Mouse (Mus musculus) MEL (cell line): Measurements from ENCODE around the gene Tnp2. TPM values are rescaled to one million over a fixed set of nuclear protein-coding genes. Genes with fewer than 3 reads are reported as not detected.

ENCODE experiments used
- DNase-seq: peaks from one replicate; pipeline ENCODE4 v3.0.0; 2011; ENCODE audit warnings: low read depth, low spot score
- H3K27ac ChIP-seq: 2 replicates; pipeline ENCODE4 v1.5.1; 2012; ENCODE audit warnings: low read depth, mild to moderate bottlenecking, control low read depth, low read length, moderate library complexity; ENCODE audit not compliant: control insufficient read depth
- H3K27me3 ChIP-seq, 2 experiments: fragments of 150-350 bp in 1 of 2; sonication (generic) in 1 of 2; 2 replicates each; pipeline ENCODE4 v1.6.1; 2012; ENCODE audit warnings: low read length in 2 of 2, mild to moderate bottlenecking in 2 of 2, improper control_type of control experiment in 1 of 2, moderate library complexity in 1 of 2; ENCODE audit not compliant: insufficient read depth in 2 of 2, control insufficient read depth in 1 of 2
- H3K36me3 ChIP-seq, 2 experiments: 2 replicates each; pipeline ENCODE4 v1.6.1; 2012 to 2014; ENCODE audit warnings: low read length in 2 of 2, improper control_type of control experiment in 1 of 2, inconsistent platforms in 1 of 2, mild to moderate bottlenecking in 1 of 2; ENCODE audit not compliant: insufficient read depth in 2 of 2, control insufficient read depth in 1 of 2
- H3K4me1 ChIP-seq, 2 experiments: fragments of 150-350 bp in 1 of 2; sonication (generic) in 1 of 2; 2 replicates each; pipeline ENCODE4 v1.6.1; 2012; ENCODE audit warnings: low read length in 2 of 2, improper control_type of control experiment in 1 of 2, mild to moderate bottlenecking in 1 of 2; ENCODE audit not compliant: insufficient read depth in 2 of 2, control insufficient read depth in 1 of 2
- H3K4me3 ChIP-seq, 2 experiments: fragments of 150-350 bp in 1 of 2; sonication (generic) in 1 of 2; 2 replicates each; pipeline ENCODE4 v1.5.1; 2012; ENCODE audit warnings: low read depth in 2 of 2, low read length in 2 of 2, mild to moderate bottlenecking in 2 of 2, moderate library complexity in 2 of 2, control low read depth in 1 of 2, improper control_type of control experiment in 1 of 2; ENCODE audit not compliant: control insufficient read depth in 1 of 2, insufficient read depth in 1 of 2
- H3K79me2 ChIP-seq: 2 replicates; pipeline ENCODE4 v1.6.1; 2012; ENCODE audit warnings: mild to moderate bottlenecking, low read length, moderate library complexity; ENCODE audit not compliant: control insufficient read depth, poor library complexity, insufficient read depth
- H3K9ac ChIP-seq: 2 replicates; pipeline ENCODE4 v1.6.1; 2012; ENCODE audit warnings: low read depth, mild to moderate bottlenecking, control low read depth, low read length, moderate library complexity; ENCODE audit not compliant: control insufficient read depth, poor library complexity, severe bottlenecking
- H3K9me3 ChIP-seq: fragments of 150-350 bp; sonication (generic); replicated peaks from 2 replicates; pipeline ENCODE4 v1.6.1; 2012; ENCODE audit warnings: mild to moderate bottlenecking, low read length, improper control_type of control experiment, moderate library complexity; ENCODE audit not compliant: insufficient read depth
- BHLHE40 ChIP-seq: IDR thresholded peaks from 2 replicates; pipeline ENCODE4 v1.6.1; 2012; ENCODE audit warnings: low read depth, mild to moderate bottlenecking, inconsistent platforms, low read length, improper control_type of control experiment, borderline replicate concordance
- EP300 ChIP-seq, 2 experiments: IDR thresholded peaks; 2 replicates each; pipeline ENCODE4 v1.6.1; 2011; ENCODE audit warnings: improper control_type of control experiment in 2 of 2, low read length in 2 of 2, low read depth in 1 of 2, mild to moderate bottlenecking in 1 of 2
- GABPA ChIP-seq: IDR thresholded peaks from 2 replicates; pipeline ENCODE4 v1.6.1; 2012; ENCODE audit warnings: low read depth, mild to moderate bottlenecking, inconsistent platforms, low read length, improper control_type of control experiment, moderate library complexity
- KAT2A ChIP-seq: conservative IDR thresholded peaks from 2 replicates; pipeline ENCODE4 v1.6.1; 2012; ENCODE audit warnings: low read depth, low read length, improper control_type of control experiment, inconsistent platforms
- MAX ChIP-seq: IDR thresholded peaks from 2 replicates; pipeline ENCODE4 v1.6.1; 2011; ENCODE audit warnings: low read length, improper control_type of control experiment
- MAZ ChIP-seq: IDR thresholded peaks from 2 replicates; pipeline ENCODE4 v1.6.1; 2012; ENCODE audit warnings: low read depth, mild to moderate bottlenecking, inconsistent platforms, low read length, improper control_type of control experiment
- MEF2A ChIP-seq: IDR thresholded peaks from 2 replicates; pipeline ENCODE4 v1.6.1; 2014; ENCODE audit warnings: low read depth, mild to moderate bottlenecking, inconsistent platforms, low read length, improper control_type of control experiment; ENCODE audit not compliant: poor library complexity, insufficient replicate concordance, severe bottlenecking; ENCODE audit errors: extremely low read depth
- MXI1 ChIP-seq: IDR thresholded peaks from 2 replicates; pipeline ENCODE4 v1.6.1; 2011; ENCODE audit warnings: mild to moderate bottlenecking, low read depth, low read length, improper control_type of control experiment
- MYB ChIP-seq: IDR thresholded peaks from 2 replicates; pipeline ENCODE4 v1.6.1; 2011; ENCODE audit warnings: mild to moderate bottlenecking, low read depth, low read length, improper control_type of control experiment
- MYC ChIP-seq: IDR thresholded peaks from 2 replicates; pipeline ENCODE4 v1.6.1; 2011; ENCODE audit warnings: low read depth, mild to moderate bottlenecking, low read length, improper control_type of control experiment, moderate library complexity
- NELFE ChIP-seq: IDR thresholded peaks from 2 replicates; pipeline ENCODE4 v1.6.1; 2011; ENCODE audit warnings: low read depth, low read length, improper control_type of control experiment
- TAL1 ChIP-seq: IDR thresholded peaks from 2 replicates; pipeline ENCODE4 v1.6.1; 2012; ENCODE audit warnings: mild to moderate bottlenecking, inconsistent platforms, low read length, moderate library complexity, mixed read lengths
- TCF12 ChIP-seq: IDR thresholded peaks from 2 replicates; pipeline ENCODE4 v1.6.1; 2014; ENCODE audit warnings: low read depth, mild to moderate bottlenecking, inconsistent platforms, low read length, improper control_type of control experiment, moderate library complexity
- USF1 ChIP-seq: IDR thresholded peaks from 2 replicates; pipeline ENCODE4 v1.6.1; 2014; ENCODE audit warnings: low read depth, mild to moderate bottlenecking, inconsistent platforms, low read length, improper control_type of control experiment, moderate library complexity
- ZMIZ1 ChIP-seq: IDR thresholded peaks from 2 replicates; pipeline ENCODE4 v1.6.1; 2012; ENCODE audit warnings: low read depth, mild to moderate bottlenecking, inconsistent platforms, low read length, improper control_type of control experiment, moderate library complexity
- polyA plus RNA-seq, 2 experiments: library from polyadenylated mRNA; stranded (reverse) in 1 of 2; unstranded in 1 of 2; fragments of >175 nt in 1 of 2; fragments of >200 nt in 1 of 2; gene quantifications; 2 replicates each; pipeline versions ENCODE4 v1.2.1 to v1.2.4; 2012; ENCODE audit warnings: low replicate concordance in 2 of 2, low read depth in 1 of 2; ENCODE audit not compliant: insufficient read length in 2 of 2, insufficient read depth in 1 of 2, missing spikeins in 1 of 2
- total RNA-seq: library from RNA; depleted of rRNA; stranded (reverse); fragments of 300-350 nt; gene quantifications from 2 replicates; pipeline ENCODE4 v1.2.3, GENCODE M21; 2012

Tnp2 gene
- total and polyA plus RNA-seq, 3 experiments = not detected

- no peak within 1 kb of the TSS for H3K4me3 ChIP-seq
- H3K27me3 ChIP-seq = no peaks in the 10 kb centered on the region
- H3K36me3 ChIP-seq = no peaks in the 10 kb centered on the region
- no peak within 1 kb of the TSS for H3K9ac ChIP-seq
- no peaks in the 10 kb centered on the region for H3K9me3 ChIP-seq
- no peak within 1 kb of the TSS for H3K27ac ChIP-seq
- no peaks in the 10 kb centered on the region for H3K4me1 ChIP-seq
- TF ChIP-seq MYC = no peak
- no peak for TF ChIP-seq EP300 (IDR thresholded peaks at IDR 0.05; ENCODE audit: low read depth in 1 of 2, low read length in 2 of 2)
- no peak for TF ChIP-seq MAX
- TF ChIP-seq MAZ = no peak
- no peak for TF ChIP-seq MYB
- no peak for TF ChIP-seq ZMIZ1
- no peak for TF ChIP-seq MEF2A
- DNase-seq = no peak
- no peaks in the 10 kb centered on the region for H3K79me2 ChIP-seq
These were observed 7.6 kb upstream of the Tnp2 start, which contains the start of gene Prm2 for GRCm38 (mm10) chr16:10796034-10796433. TSS of gene Prm2 (minus strand) at chr16:10796134.

- Histone ChIP-seq H3K4me1 (peaks cover 0 to 3% of the 10 kb centered on the region in 2 experiments; a peak in 1 of 4 replicates), H3K9ac (no peak within 1 kb of the TSS), H3K4me3 (no peak within 1 kb of the TSS), H3K9me3 (no peaks in the 10 kb centered on the region)
- no peak for TF ChIP-seq TAL1
- no peak for TF ChIP-seq KAT2A
- TF ChIP-seq, all 39 proteins: peak for 0
- H3K79me2 ChIP-seq = no peaks in the 10 kb centered on the region
- no peaks in the 10 kb centered on the region for H3K27me3 ChIP-seq
- H3K27ac ChIP-seq = no peak within 1 kb of the TSS
- DNase-seq = no peak
- no peaks in the 10 kb centered on the region for H3K36me3 ChIP-seq
These were observed 2.2 kb upstream of the Tnp2 start, which contains the start of gene Prm3 for GRCm38 (mm10) chr16:10790702-10791101. TSS of gene Prm3 (minus strand) at chr16:10790914.

- Histone ChIP-seq H3K79me2 (no peaks in the 10 kb centered on the region; the same call in 1 of the 2 replicates), H3K4me1 (peaks cover 0 to 3% of the 10 kb centered on the region in 2 experiments; a peak in 1 of 4 replicates), H3K9ac (no peak overlapping the region), H3K27ac (no peak overlapping the region), H3K4me3 (no peak overlapping the region), H3K36me3 (no peaks in the 10 kb centered on the region), H3K9me3 (no peaks in the 10 kb centered on the region), H3K27me3 (peaks cover 0 to 3% of the 10 kb centered on the region in 2 experiments; a peak in 2 of 4 replicates)
- TF ChIP-seq TCF12 = no peak
- no peak for TF ChIP-seq MAX
- TF ChIP-seq NELFE = no peak
- no peak for TF ChIP-seq MXI1
- no peak for TF ChIP-seq MYB
- TF ChIP-seq GABPA = no peak
- no peak for TF ChIP-seq USF1
- no peak for TF ChIP-seq BHLHE40
- no peak for DNase-seq
These were observed 406 bp upstream of the Tnp2 start for GRCm38 (mm10) chr16:10788866-10789265.
